Mouse (Mus musculus) liver, embryonic 11.5 days (tissue): ENCODE results near the gene Mapk13. TPM values are rescaled to one million over a fixed set of nuclear protein-coding genes. Genes with fewer than 3 reads are reported as not detected.
A peak's percentile ranks its signal among the peaks of the same experiment; 100 is the strongest.

Experiments
- ATAC-seq: fragments of 200-750 bp; cut with Nextera tagmentation; replicated peaks from 2 replicates; pipeline ENCODE4 v1.8.0; 2017; ENCODE audit warnings: moderate number of reproducible peaks, mild to moderate bottlenecking, moderate TSS enrichment, moderate library complexity; ENCODE audit not compliant: low FRiP score
- DNase-seq: peaks from one replicate; pipeline ENCODE4 v3.0.0-alpha.2; 2017; ENCODE audit warnings: low spot score
- H3K27ac ChIP-seq: fragments of 300-500 bp; sonication (generic); 2 replicates; pipeline ENCODE4 v1.5.1; 2014; ENCODE audit warnings: mild to moderate bottlenecking, low read depth, low read length, control low read depth
- H3K27me3 ChIP-seq: fragments of 300-500 bp; sonication (generic); replicated peaks from 2 replicates; pipeline ENCODE4 v1.6.1; 2014; ENCODE audit warnings: low read length, mixed read lengths; ENCODE audit not compliant: control insufficient read depth, insufficient read depth
- H3K36me3 ChIP-seq: fragments of 300-500 bp; sonication (generic); 2 replicates; pipeline ENCODE4 v1.6.1; 2014; ENCODE audit warnings: mild to moderate bottlenecking, low read length, moderate library complexity, mixed read lengths; ENCODE audit not compliant: control insufficient read depth, insufficient read depth
- H3K4me1 ChIP-seq: fragments of 300-500 bp; sonication (generic); replicated peaks from 2 replicates; pipeline ENCODE4 v1.6.1; 2014; ENCODE audit warnings: low read length, mixed read lengths; ENCODE audit not compliant: control insufficient read depth, insufficient read depth
- H3K4me2 ChIP-seq: fragments of 300-500 bp; sonication (generic); 2 replicates; pipeline ENCODE4 v1.6.1; 2014; ENCODE audit warnings: mild to moderate bottlenecking, control low read depth, moderate library complexity
- H3K4me3 ChIP-seq: fragments of 300-500 bp; sonication (generic); 2 replicates; pipeline ENCODE4 v1.5.1; 2014; ENCODE audit warnings: low read depth, low read length, control low read depth
- H3K9ac ChIP-seq: fragments of 300-500 bp; sonication (generic); 2 replicates; pipeline ENCODE4 v1.6.1; 2014; ENCODE audit warnings: low read depth, low read length, control low read depth
- H3K9me3 ChIP-seq: fragments of 300-500 bp; sonication (generic); 2 replicates; pipeline ENCODE4 v1.6.1; 2016; ENCODE audit warnings: low read length, inconsistent platforms, mixed read lengths; ENCODE audit not compliant: control insufficient read depth
- WGBS: fragments of 180-500 bp; shearing (Covaris S2); extraction: QIAGEN DNeasy Blood & Tissue Kit; methylation state at CpG from one replicate; pipeline ENCODE4 v1.1.7; 2014; 5-methylcytosine and 5-hydroxymethylcytosine counted together
- polyA plus RNA-seq: library from polyadenylated mRNA; unstranded; fragments of >200 nt; fragmentation: Nextera tagmentation; extraction: Ambion mirVana; gene quantifications from 2 replicates; pipeline ENCODE4 v1.2.1, GENCODE M21; 2014

Gene Mapk13
- polyA plus RNA-seq, 1 experiment from 2014 or later = 5.0 TPM

DNA sequence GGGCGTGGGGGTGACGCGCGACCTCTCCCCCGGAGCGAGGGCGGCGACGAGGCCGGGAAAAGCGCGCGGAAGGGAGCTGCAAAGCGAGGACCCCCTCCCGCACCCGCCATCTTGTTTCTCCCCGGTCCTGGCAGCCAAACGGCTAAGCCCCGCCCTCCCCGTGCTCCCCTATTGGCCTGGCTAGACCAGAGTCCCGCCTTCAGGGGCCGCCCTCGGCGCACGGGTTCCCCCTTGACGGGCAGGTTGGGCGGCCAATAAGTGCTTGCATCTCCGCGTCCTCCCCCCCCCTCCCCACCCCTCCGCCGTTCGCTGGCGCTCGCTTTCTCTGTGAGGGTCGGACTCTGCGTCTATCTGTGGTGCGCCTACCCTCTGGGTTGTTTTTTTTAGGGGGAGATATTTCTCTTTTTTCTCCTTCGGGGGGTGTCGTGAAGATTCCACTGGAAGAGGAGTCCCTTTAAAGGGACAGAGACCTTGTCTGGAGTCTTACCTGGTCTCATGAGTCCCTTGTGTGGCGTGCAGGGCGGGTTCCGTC, 32.4 kb downstream of the Mapk13 start:
- Histone ChIP-seq H3K27ac (peak overlapping the region; percentile 98), H3K27me3 (no peaks in the 10 kb centered on the region), H3K9ac (peak overlapping the region; percentile 99), H3K4me2 (peak overlapping the region; percentile 93), H3K36me3 (peaks cover 9% of the 10 kb centered on the region), H3K4me1 (peaks cover 39% of the 10 kb centered on the region), H3K9me3 (no peaks in the 10 kb centered on the region), H3K4me3 (peak overlapping the region; percentile 94)
- peak; percentile 94 for ATAC-seq
- WGBS = 1% methylated on average over 42 of the region's 42 CpGs
- peak; percentile 100 for DNase-seq

GRCm38 (mm10) chr17:28802006-28802481, 32.9 kb downstream of the Mapk13 start:
- DNase-seq = peak; percentile 67
- peaks cover 14% of the 10 kb centered on the region for H3K36me3 ChIP-seq

GRCm38 (mm10) chr17:28803316-28803715, 34.2 kb downstream of the Mapk13 start:
- peak overlapping the region; percentile 93; the same call in 1 of the 2 replicates for H3K9ac ChIP-seq
- peaks cover 52% of the 10 kb centered on the region for H3K4me1 ChIP-seq
- 0 out of 2 replicates have a peak, but pooled peaks have one; percentile 33 for ATAC-seq

More at GRCm38 (mm10) chr17:28802006-28802481, 32.9 kb downstream of the Mapk13 start:
- Histone ChIP-seq H3K27me3 (no peaks in the 10 kb centered on the region), H3K27ac (peak overlapping the region; percentile 98), H3K4me1 (peaks cover 42% of the 10 kb centered on the region), H3K4me2 (peak overlapping the region; percentile 93), H3K4me3 (peak overlapping the region; percentile 94), H3K9me3 (no peaks in the 10 kb centered on the region), H3K9ac (peak overlapping the region; percentile 93)
- no peak; the same call in 1 of the 2 replicates for ATAC-seq
- 1% methylated on average over 18 of the region's 18 CpGs for WGBS

GRCm38 (mm10) chr17:28804973-28805372, 35.9 kb downstream of the Mapk13 start:
- Histone ChIP-seq H3K27me3 (no peaks in the 10 kb centered on the region), H3K9ac (no peak overlapping the region), H3K27ac (no peak overlapping the region), H3K4me3 (no peak overlapping the region), H3K36me3 (peaks cover 29% of the 10 kb centered on the region), H3K4me1 (peaks cover 58% of the 10 kb centered on the region), H3K9me3 (no peaks in the 10 kb centered on the region), H3K4me2 (peak overlapping the region; percentile 8; the same call in 1 of the 2 replicates)
- no peak for DNase-seq
- 72% methylated on average over 6 of the region's 6 CpGs for WGBS
- no peak for ATAC-seq

More at GRCm38 (mm10) chr17:28803316-28803715, 34.2 kb downstream of the Mapk13 start:
- Histone ChIP-seq H3K9me3 (no peaks in the 10 kb centered on the region), H3K36me3 (peaks cover 23% of the 10 kb centered on the region), H3K27me3 (no peaks in the 10 kb centered on the region), H3K4me3 (peak overlapping the region; percentile 94), H3K27ac (peak overlapping the region; percentile 98), H3K4me2 (peak overlapping the region; percentile 93)
- DNase-seq = no peak
- WGBS = 50% methylated on average over 1 of the region's 1 CpGs

DNA sequence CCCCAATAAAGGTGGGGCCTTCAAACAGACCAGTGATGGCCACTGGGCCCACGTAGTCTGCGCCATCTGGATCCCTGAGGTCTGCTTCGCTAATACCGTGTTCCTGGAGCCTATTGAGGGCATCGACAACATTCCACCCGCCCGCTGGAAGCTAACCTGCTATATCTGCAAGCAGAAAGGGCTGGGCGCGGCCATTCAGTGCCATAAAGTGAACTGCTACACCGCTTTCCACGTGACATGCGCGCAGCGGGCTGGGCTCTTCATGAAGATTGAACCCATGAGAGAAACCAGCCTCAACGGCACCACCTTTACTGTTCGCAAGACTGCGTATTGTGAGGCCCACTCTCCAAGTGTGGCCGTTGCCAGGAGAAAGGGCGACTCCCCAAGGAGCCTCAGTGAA, 37.7 kb downstream of the Mapk13 start:
- no peak for ATAC-seq
- whole genome bisulfite sequencing = 94% methylated on average over 19 of the region's 19 CpGs

GRCm38 (mm10) chr17:28808714-28809113, 39.6 kb downstream of the Mapk13 start:
- peaks cover 53% of the 10 kb centered on the region for H3K4me1 ChIP-seq
- DNase-seq (no peak), ATAC-seq (peak; percentile 9; the same call in 1 of the 2 replicates)
- H3K27ac ChIP-seq = peak overlapping the region; percentile 82
- H3K4me2 ChIP-seq = peak overlapping the region; percentile 41
- H3K27me3 ChIP-seq = no peaks in the 10 kb centered on the region
- WGBS = 92% methylated on average over 8 of the region's 8 CpGs
- no peak overlapping the region for H3K4me3 ChIP-seq
- no peak overlapping the region for H3K9ac ChIP-seq
- no peaks in the 10 kb centered on the region for H3K9me3 ChIP-seq
- peaks cover 57% of the 10 kb centered on the region for H3K36me3 ChIP-seq

More for the DNA sequence above, 37.7 kb downstream of the Mapk13 start:
- H3K4me1 ChIP-seq = peaks cover 66% of the 10 kb centered on the region
- no peak overlapping the region for H3K9ac ChIP-seq
- peak overlapping the region; percentile 16; the same call in 1 of the 2 replicates for H3K27ac ChIP-seq
- no peak overlapping the region for H3K4me3 ChIP-seq
- no peaks in the 10 kb centered on the region for H3K27me3 ChIP-seq
- H3K9me3 ChIP-seq = no peaks in the 10 kb centered on the region
- no peak overlapping the region for H3K4me2 ChIP-seq
- DNase-seq = no peak
- H3K36me3 ChIP-seq = peaks cover 42% of the 10 kb centered on the region

- H3K4me3 ChIP-seq = no peak overlapping the region
- DNase-seq = no peak
- H3K9ac ChIP-seq = peak overlapping the region; percentile 39; the same call in 1 of the 2 replicates
- H3K27me3 ChIP-seq = no peaks in the 10 kb centered on the region
- no peaks in the 10 kb centered on the region for H3K9me3 ChIP-seq
- peaks cover 47% of the 10 kb centered on the region for H3K4me1 ChIP-seq
- WGBS = 72% methylated on average over 10 of the region's 10 CpGs
- peak overlapping the region; percentile 82 for H3K27ac ChIP-seq
- peak overlapping the region; percentile 41 for H3K4me2 ChIP-seq
- peaks cover 63% of the 10 kb centered on the region for H3K36me3 ChIP-seq
- peak; percentile 94 for ATAC-seq
Measured at GRCm38 (mm10) chr17:28809175-28809831, 40.2 kb downstream of the Mapk13 start.

DNA sequence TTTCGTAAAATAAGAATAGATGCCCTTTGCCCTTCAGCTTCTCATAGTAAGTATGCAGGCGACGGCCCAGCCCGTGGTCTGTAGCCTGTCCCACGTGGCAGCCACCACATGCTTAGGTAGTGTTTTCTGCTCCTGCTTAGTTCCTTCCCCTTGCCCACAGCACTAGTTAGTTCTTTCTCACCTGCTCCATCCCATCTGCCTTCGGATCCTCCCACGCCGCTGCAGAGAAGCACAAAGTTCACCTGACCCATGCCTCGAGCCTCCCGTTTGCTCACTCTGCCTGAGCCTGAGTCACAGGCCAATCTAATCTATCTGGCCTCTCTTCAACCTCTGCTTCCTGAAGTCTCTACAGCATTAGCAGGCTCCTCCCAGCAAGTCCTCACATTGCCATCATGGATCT, 43.2 kb downstream of the Mapk13 start:
- no peak for ATAC-seq
- no peak for DNase-seq
- Histone ChIP-seq H3K27me3 (no peaks in the 10 kb centered on the region), H3K4me1 (peaks cover 33% of the 10 kb centered on the region), H3K36me3 (peaks cover 68% of the 10 kb centered on the region), H3K4me3 (no peak overlapping the region), H3K27ac (no peak overlapping the region), H3K9me3 (no peaks in the 10 kb centered on the region), H3K9ac (no peak overlapping the region), H3K4me2 (no peak overlapping the region)
- 86% methylated on average over 10 of the region's 10 CpGs for WGBS
